Mouse (Mus musculus) bone marrow, adult 2 months (tissue): ENCODE measurements around the gene Lrrc2.

Experiments used
- CTCF ChIP-seq: fragments of 200-500 bp; IDR thresholded peaks from 2 replicates; pipeline ENCODE4 v1.5.1; 2011; ENCODE audit warnings: low read length, control low read depth; ENCODE audit not compliant: control insufficient read depth, insufficient read depth
- POLR2A ChIP-seq: fragments of 200-500 bp; IDR thresholded peaks from 2 replicates; pipeline ENCODE4 v1.6.1; 2011; ENCODE audit warnings: low read depth, mild to moderate bottlenecking, control low read depth, low read length, borderline replicate concordance; ENCODE audit not compliant: control insufficient read depth

GRCm38 (mm10) chr9:110965062-110965909, 13.9 kb downstream of the Lrrc2 start:
- TF ChIP-seq CTCF (no peak), POLR2A (no peak)
